ENCODE assay signal across 27 mouse cellular contexts in the genomic region with DNA sequence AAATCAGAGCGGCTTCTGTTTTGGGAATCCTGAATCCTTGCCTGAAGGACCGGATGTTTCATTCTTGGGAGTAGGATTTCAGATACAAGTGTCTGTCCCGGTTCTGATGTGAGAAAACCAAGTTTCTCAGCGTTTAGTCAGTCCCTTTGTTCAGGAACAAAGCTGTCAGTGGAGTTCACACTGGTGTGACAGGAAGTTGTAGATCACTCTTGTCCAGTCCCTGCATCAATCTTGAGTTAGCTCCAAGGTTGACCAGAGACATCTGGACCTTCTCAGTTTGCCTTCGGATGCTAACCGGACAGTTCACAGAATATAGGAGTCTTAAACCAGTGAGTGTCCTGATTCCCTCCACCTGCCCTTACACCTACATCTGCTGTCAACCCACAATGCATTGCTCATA. TPM values are rescaled to one million over a fixed set of nuclear protein-coding genes. Genes with fewer than 3 reads are reported as not detected.
DNase-seq lines count a peak whose midpoint lies in the region; ATAC-seq and TF ChIP-seq lines count a peak whose summit lies in the region.
"Had no signal": no experiment of that assay in that cellular context is flagged by ENCODE, and none has a peak within 500 bp of the region (broad histone marks: within the 10 kb centered on the region; RNA-seq: fewer than 3 reads in every experiment).

No protein-coding gene starts in this region.

- ATAC-seq in kidney, embryonic 15.5 days (replicated peaks; ENCODE audit: low FRiP score): peak; percentile 57
- no peak; the same call in 1 of the 2 replicates for ATAC-seq in kidney, postnatal 0 days (replicated peaks; ENCODE audit: low FRiP score, low read depth)
- 0 out of 2 replicates have a peak, but pooled peaks have one; percentile 21 for ATAC-seq in stomach, embryonic 14.5 days (ENCODE audit: insufficient number of reproducible peaks, insufficient read depth, low FRiP score, low read depth)
- no peak for ATAC-seq in stomach, postnatal 0 days (ENCODE audit: low FRiP score, low TSS enrichment)
- ATAC-seq: forebrain, embryonic 14.5 days; forebrain, embryonic 16.5 days had no signal

- no peak overlapping the region for H3K9ac ChIP-seq in kidney, embryonic 15.5 days
- no peak overlapping the region for H3K9ac ChIP-seq in kidney, postnatal 0 days (ENCODE audit: low read depth, low read length)
- H3K9ac ChIP-seq in stomach, embryonic 14.5 days (replicated peaks; ENCODE audit: low read depth, low read length): no peak overlapping the region
- H3K9ac ChIP-seq in stomach, postnatal 0 days (ENCODE audit: low read length): no peak overlapping the region
- H3K9ac ChIP-seq: embryonic facial prominence, embryonic 13.5 days; embryonic facial prominence, embryonic 15.5 days; forebrain, embryonic 12.5 days had no signal

- H3K4me1 ChIP-seq in kidney, embryonic 15.5 days: peaks cover 30% of the 10 kb centered on the region
- H3K4me1 ChIP-seq in kidney, postnatal 0 days (replicated peaks; ENCODE audit: insufficient read depth, low read length): peaks cover 10% of the 10 kb centered on the region; the same call in 1 of the 2 replicates
- H3K4me1 ChIP-seq in stomach, embryonic 14.5 days (ENCODE audit: control insufficient read depth, insufficient read depth, low read length): 0 out of 2 replicates have a peak, but pooled peaks cover 3% of the 10 kb centered on the region
- H3K4me1 ChIP-seq in stomach, postnatal 0 days (replicated peaks; ENCODE audit: control insufficient read depth, insufficient read depth): no peaks in the 10 kb centered on the region
- H3K4me1 ChIP-seq: embryonic facial prominence, embryonic 13.5 days; embryonic facial prominence, embryonic 15.5 days; forebrain, embryonic 12.5 days had no signal

- H3K27ac ChIP-seq in kidney, embryonic 15.5 days: peak overlapping the region; percentile 78
- H3K27ac ChIP-seq in kidney, postnatal 0 days: peak overlapping the region; percentile 60; the same call in 1 of the 2 replicates
- H3K27ac ChIP-seq in stomach, embryonic 14.5 days (ENCODE audit: low read length): no peak overlapping the region; the same call in 1 of the 2 replicates
- H3K27ac ChIP-seq in stomach, postnatal 0 days (replicated peaks): no peak overlapping the region
- H3K27ac ChIP-seq: embryonic facial prominence, embryonic 13.5 days; embryonic facial prominence, embryonic 15.5 days; forebrain, embryonic 10.5 days; forebrain, embryonic 12.5 days had no signal

- no peaks in the 10 kb centered on the region for H3K27me3 ChIP-seq in kidney, embryonic 15.5 days
- no peaks in the 10 kb centered on the region for H3K27me3 ChIP-seq in kidney, postnatal 0 days (ENCODE audit: insufficient read depth, low read length)
- no peaks in the 10 kb centered on the region for H3K27me3 ChIP-seq in stomach, embryonic 14.5 days (ENCODE audit: control insufficient read depth, insufficient read depth, low read length)
- H3K27me3 ChIP-seq in stomach, postnatal 0 days (ENCODE audit: control insufficient read depth, insufficient read depth, low read length): no peaks in the 10 kb centered on the region
- H3K27me3 ChIP-seq: embryonic facial prominence, embryonic 13.5 days; embryonic facial prominence, embryonic 15.5 days; forebrain, embryonic 12.5 days had no signal

- H3K4me3 ChIP-seq in kidney, embryonic 15.5 days (replicated peaks): no peak overlapping the region
- no peak overlapping the region for H3K4me3 ChIP-seq in kidney, postnatal 0 days (replicated peaks; ENCODE audit: low read depth, low read length)
- no peak overlapping the region for H3K4me3 ChIP-seq in stomach, embryonic 14.5 days (ENCODE audit: low read depth, low read length)
- H3K4me3 ChIP-seq in stomach, postnatal 0 days (ENCODE audit: low read depth, low read length): no peak overlapping the region
- H3K4me3 ChIP-seq: embryonic facial prominence, embryonic 13.5 days; embryonic facial prominence, embryonic 15.5 days; erythroblast, embryonic 14.5 days; forebrain, embryonic 10.5 days; forebrain, embryonic 12.5 days had no signal

- H3K36me3 ChIP-seq in kidney, embryonic 15.5 days: no peaks in the 10 kb centered on the region
- H3K36me3 ChIP-seq in kidney, postnatal 0 days (ENCODE audit: insufficient read depth, low read length): no peaks in the 10 kb centered on the region
- H3K36me3 ChIP-seq in stomach, embryonic 14.5 days (ENCODE audit: control insufficient read depth, insufficient read depth, low read length): no peaks in the 10 kb centered on the region
- no peaks in the 10 kb centered on the region for H3K36me3 ChIP-seq in stomach, postnatal 0 days (ENCODE audit: control insufficient read depth, insufficient read depth, low read length)
- H3K36me3 ChIP-seq: embryonic facial prominence, embryonic 13.5 days; embryonic facial prominence, embryonic 15.5 days; forebrain, embryonic 10.5 days; forebrain, embryonic 12.5 days had no signal

- 0 out of 2 replicates have a peak overlapping the region, but pooled peaks have one; percentile 12 for H3K4me2 ChIP-seq in kidney, embryonic 15.5 days
- H3K4me2 ChIP-seq in kidney, postnatal 0 days (ENCODE audit: low read length): no peak overlapping the region
- no peak overlapping the region for H3K4me2 ChIP-seq in stomach, embryonic 14.5 days (replicated peaks; ENCODE audit: low read depth, low read length)
- no peak overlapping the region for H3K4me2 ChIP-seq in stomach, postnatal 0 days (replicated peaks; ENCODE audit: low read depth)
- H3K4me2 ChIP-seq: embryonic facial prominence, embryonic 13.5 days; embryonic facial prominence, embryonic 15.5 days; forebrain, embryonic 12.5 days had no signal

- no peak for TF ChIP-seq CTCF in kidney, postnatal 0 days (IDR thresholded peaks at IDR 0.05; ENCODE audit: low read depth)
- no peak for TF ChIP-seq CTCF in stomach, postnatal 0 days (IDR thresholded peaks at IDR 0.05; ENCODE audit: low read depth)

- no peak for TF ChIP-seq EP300 in stomach, postnatal 0 days (optimal IDR thresholded peaks at IDR 0.05)

- DNase-seq in embryo, embryonic 10 days (ENCODE audit: low spot score): peak; percentile 40
- no peak for DNase-seq in embryo, embryonic 9.5 days (ENCODE audit: extremely low spot score)
- no peak for DNase-seq in kidney, postnatal 10 days
- DNase-seq in kidney, postnatal 0 days (ENCODE audit: low spot score): peak; percentile 84
- no peak for DNase-seq in kidney, adult 18-20 months
- DNase-seq in stomach, postnatal 0 days (ENCODE audit: low spot score): no peak
- DNase-seq: adrenal gland, adult 2 months; adrenal gland, postnatal 10 days; adrenal gland, postnatal 25 days; cerebellum, adult 11 months; cerebellum, adult 18-20 months; cerebellum, adult 8-10 months; cerebellum, adult 9-11 months; cerebellum, postnatal 14 days; cerebellum, postnatal 36 days had no signal

- 10% methylated on average over 6 of the region's 6 CpGs for WGBS in kidney, embryonic 15.5 days
- 9% methylated on average over 6 of the region's 6 CpGs for WGBS in kidney, postnatal 0 days
- WGBS in stomach, embryonic 14.5 days: 30% methylated on average over 6 of the region's 6 CpGs
- WGBS in stomach, postnatal 0 days: 38% methylated on average over 6 of the region's 6 CpGs

- H3K9me3 ChIP-seq in kidney, embryonic 15.5 days (replicated peaks): no peaks in the 10 kb centered on the region
- no peaks in the 10 kb centered on the region for H3K9me3 ChIP-seq in kidney, postnatal 0 days (replicated peaks; ENCODE audit: low read length)
- H3K9me3 ChIP-seq in stomach, embryonic 14.5 days (ENCODE audit: control insufficient read depth, low read depth, low read length): no peaks in the 10 kb centered on the region
- no peaks in the 10 kb centered on the region for H3K9me3 ChIP-seq in stomach, postnatal 0 days (ENCODE audit: control insufficient read depth, low read length)
- H3K9me3 ChIP-seq: embryonic facial prominence, embryonic 13.5 days; embryonic facial prominence, embryonic 15.5 days; forebrain, embryonic 12.5 days had no signal

RNA-seq across cellular contexts. Expression of a gene that starts 3.6 kb away (rescaled TPM):
- 0.67 and 0.88 TPM in 2 replicates for polyA plus RNA-seq in kidney, embryonic 15.5 days (2015; fragmentation: Nextera tagmentation; extraction: Ambion mirVana)
- polyA plus RNA-seq in kidney, postnatal 0 days (2015; fragmentation: Nextera tagmentation; extraction: Ambion mirVana): 2.1 and 3.6 TPM in 2 replicates
- not detected in 2 replicates for polyA plus RNA-seq in stomach, embryonic 14.5 days (2014; fragmentation: Nextera tagmentation; extraction: Ambion mirVana)
- polyA plus RNA-seq in stomach, postnatal 0 days (2015; fragmentation: Nextera tagmentation; extraction: Ambion mirVana): 0.23 TPM in 1 of 2 replicates, not detected in the other
- polyA plus RNA-seq: brain, embryonic 14.5 days; C2C12; embryonic facial prominence, embryonic 11.5 days; embryonic facial prominence, embryonic 13.5 days; embryonic facial prominence, embryonic 15.5 days; erythroblast, embryonic 14.5 days; forebrain, embryonic 10.5 days; forebrain, embryonic 12.5 days; forebrain, embryonic 14.5 days; forebrain, embryonic 16.5 days had no signal

RNA-seq across cellular contexts. Expression of a gene that starts 8.5 kb away (rescaled TPM):
- polyA plus RNA-seq in kidney, embryonic 15.5 days (2015; fragmentation: Nextera tagmentation; extraction: Ambion mirVana): not detected in 2 replicates
- polyA plus RNA-seq in kidney, postnatal 0 days (2015; fragmentation: Nextera tagmentation; extraction: Ambion mirVana): not detected in 2 replicates
- polyA plus RNA-seq in stomach, embryonic 14.5 days (2014; fragmentation: Nextera tagmentation; extraction: Ambion mirVana): not detected in 2 replicates
- not detected in 2 replicates for polyA plus RNA-seq in stomach, postnatal 0 days (2015; fragmentation: Nextera tagmentation; extraction: Ambion mirVana)
- polyA plus RNA-seq: adrenal gland, adult 2 months; brain, embryonic 14.5 days; C2C12; embryonic facial prominence, embryonic 11.5 days; embryonic facial prominence, embryonic 13.5 days; embryonic facial prominence, embryonic 15.5 days; erythroblast, embryonic 14.5 days; forebrain, embryonic 10.5 days; forebrain, embryonic 12.5 days; forebrain, embryonic 14.5 days; forebrain, embryonic 16.5 days had no signal

RNA-seq across cellular contexts. Expression of a gene that starts 15.1 kb away (rescaled TPM):
- 23.2 and 25.2 TPM in 2 replicates for polyA plus RNA-seq in kidney, embryonic 15.5 days (2015; fragmentation: Nextera tagmentation; extraction: Ambion mirVana)
- 26.4 and 39.6 TPM in 2 replicates for polyA plus RNA-seq in kidney, postnatal 0 days (2015; fragmentation: Nextera tagmentation; extraction: Ambion mirVana)
- 3.9 TPM in 1 of 2 replicates, not detected in the other for polyA plus RNA-seq in stomach, embryonic 14.5 days (2014; fragmentation: Nextera tagmentation; extraction: Ambion mirVana)
- polyA plus RNA-seq in stomach, postnatal 0 days (2015; fragmentation: Nextera tagmentation; extraction: Ambion mirVana): 0.73 and 1.7 TPM in 2 replicates
- polyA plus RNA-seq: brain, embryonic 14.5 days; embryonic facial prominence, embryonic 11.5 days; embryonic facial prominence, embryonic 13.5 days; erythroblast, embryonic 14.5 days; forebrain, embryonic 10.5 days; forebrain, embryonic 12.5 days; forebrain, embryonic 14.5 days; forebrain, embryonic 16.5 days had no signal

RNA-seq across cellular contexts. Expression of a gene that starts 19.0 kb away (rescaled TPM):
- 59.1 and 62.5 TPM in 2 replicates for polyA plus RNA-seq in kidney, embryonic 15.5 days (2015; fragmentation: Nextera tagmentation; extraction: Ambion mirVana)
- 48.3 and 55.1 TPM in 2 replicates for polyA plus RNA-seq in kidney, postnatal 0 days (2015; fragmentation: Nextera tagmentation; extraction: Ambion mirVana)
- 21.9 and 22.3 TPM in 2 replicates for polyA plus RNA-seq in stomach, embryonic 14.5 days (2014; fragmentation: Nextera tagmentation; extraction: Ambion mirVana)
- 17.2 and 19.7 TPM in 2 replicates for polyA plus RNA-seq in stomach, postnatal 0 days (2015; fragmentation: Nextera tagmentation; extraction: Ambion mirVana)
- polyA plus RNA-seq: erythroblast, embryonic 14.5 days had no signal

RNA-seq across cellular contexts. Expression of a gene that starts 27.6 kb away (rescaled TPM):
- 4.4 and 4.8 TPM in 2 replicates for polyA plus RNA-seq in kidney, embryonic 15.5 days (2015; fragmentation: Nextera tagmentation; extraction: Ambion mirVana)
- polyA plus RNA-seq in kidney, postnatal 0 days (2015; fragmentation: Nextera tagmentation; extraction: Ambion mirVana): 120 and 136 TPM in 2 replicates
- not detected in 2 replicates for polyA plus RNA-seq in stomach, embryonic 14.5 days (2014; fragmentation: Nextera tagmentation; extraction: Ambion mirVana)
- polyA plus RNA-seq in stomach, postnatal 0 days (2015; fragmentation: Nextera tagmentation; extraction: Ambion mirVana): not detected in 2 replicates
- polyA plus RNA-seq: adrenal gland, adult 2 months; brain, embryonic 14.5 days; C2C12; embryonic facial prominence, embryonic 11.5 days; embryonic facial prominence, embryonic 13.5 days; embryonic facial prominence, embryonic 15.5 days; erythroblast, embryonic 14.5 days; forebrain, embryonic 10.5 days; forebrain, embryonic 12.5 days; forebrain, embryonic 14.5 days; forebrain, embryonic 16.5 days had no signal

Comparison
In these comparisons a context has a peak if more than half of its experiments do, and no peak if none do; other contexts are left out.
1. DNase-seq: peak in embryo, embryonic 10 days (single experiment) and kidney, postnatal 0 days (single experiment); none in embryo, embryonic 9.5 days (single experiment), kidney, postnatal 10 days (single experiment), kidney, adult 18-20 months (single experiment) and stomach, postnatal 0 days (single experiment).
2. ATAC-seq: peak in kidney, embryonic 15.5 days (single experiment) and stomach, embryonic 14.5 days (single experiment); none in kidney, postnatal 0 days (single experiment) and stomach, postnatal 0 days (single experiment).
3. H3K27ac ChIP-seq: peak in kidney, embryonic 15.5 days (single experiment) and kidney, postnatal 0 days (single experiment); none in stomach, embryonic 14.5 days (single experiment) and stomach, postnatal 0 days (single experiment).